Mouse (Mus musculus): ENCODE results near the gene Tdrd7. TPM values are rescaled to one million over a fixed set of nuclear protein-coding genes. Genes with fewer than 3 reads are reported as not detected.

Tdrd7 gene
- polyA plus RNA-seq, 1 experiment from 2014 or later: 5.4 TPM

DNA sequence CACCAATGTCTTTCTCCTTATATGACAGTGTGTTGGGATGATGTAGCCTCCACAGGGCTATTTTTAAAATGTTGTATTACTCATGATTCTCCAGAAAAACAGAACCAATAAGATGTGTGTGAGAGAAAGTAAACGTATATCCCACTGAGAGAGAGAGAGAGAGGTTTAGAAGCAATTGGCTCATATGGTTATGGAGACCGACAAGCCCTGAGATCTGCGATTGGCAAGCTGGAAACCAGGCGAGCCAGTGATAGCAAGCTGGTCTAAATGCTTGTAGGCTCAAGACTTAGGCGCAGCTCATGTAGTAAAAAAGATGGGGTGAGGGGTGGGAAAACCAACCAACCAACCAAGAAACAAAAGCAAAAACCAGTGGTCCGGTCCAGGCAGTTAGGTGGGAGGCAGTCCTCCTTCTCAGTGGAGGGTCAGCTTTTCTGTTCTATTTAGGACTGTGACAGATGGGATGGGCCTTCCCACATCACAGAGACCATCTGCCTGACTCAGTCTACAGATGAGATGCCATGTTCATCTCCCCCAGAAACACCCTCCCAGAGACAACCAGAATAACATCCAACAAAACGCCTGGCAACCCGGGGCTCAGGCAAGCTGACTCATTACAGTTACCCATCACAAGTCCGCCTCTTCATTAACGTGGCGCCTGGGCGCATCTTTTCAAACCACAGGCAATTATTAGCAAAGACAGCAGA, 96.3 kb downstream of the Tdrd7 start:
- Histone ChIP-seq H3K4me3 (no peak overlapping the region), H3K27ac (replicated peaks) (no peak overlapping the region), H3K4me1 (peaks cover 29% of the 10 kb centered on the region), H3K9me3 (peaks cover 5% of the 10 kb centered on the region; the same call in 1 of the 2 replicates), H3K27me3 (replicated peaks; ENCODE audit: low read depth, poor library complexity, severe bottlenecking) (0 out of 2 replicates have a peak, but pooled peaks cover 5% of the 10 kb centered on the region), H3K36me3 (replicated peaks) (no peaks in the 10 kb centered on the region)
- DNase-seq (ENCODE audit: low spot score): no peak
- WGBS: 92% methylated on average over 12 of the region's 12 CpGs

- no peak for DNase-seq (ENCODE audit: low spot score)
- H3K36me3 ChIP-seq (replicated peaks): no peaks in the 10 kb centered on the region
Measured at GRCm38 (mm10) chr4:46063841-46064240, 98.7 kb downstream of the Tdrd7 start.

DNA sequence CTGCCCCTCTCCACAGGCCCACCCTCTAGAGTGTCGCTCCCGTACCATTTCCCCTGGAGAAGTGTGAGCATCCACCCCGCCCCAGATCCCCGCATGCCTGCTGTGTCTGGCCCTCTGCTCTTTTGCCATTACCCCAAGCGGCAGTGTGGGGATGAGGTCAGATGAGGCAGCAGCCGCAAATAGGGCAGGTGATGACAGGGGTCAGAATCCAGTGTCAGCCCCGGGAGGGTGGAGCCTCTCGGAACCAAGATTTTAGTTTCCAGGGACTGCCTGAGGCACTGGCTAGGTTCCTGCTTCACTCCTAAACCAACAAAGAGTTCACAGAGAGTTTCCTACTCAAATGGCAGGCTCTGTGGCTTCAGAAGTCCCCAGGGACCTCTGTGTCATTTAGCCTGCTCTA, 99.1 kb downstream of the Tdrd7 start:
- H3K9me3 ChIP-seq: no peaks in the 10 kb centered on the region
- H3K27me3 ChIP-seq (replicated peaks; ENCODE audit: low read depth, poor library complexity, severe bottlenecking): 0 out of 2 replicates have a peak, but pooled peaks cover 5% of the 10 kb centered on the region
- 27% methylated on average over 8 of the region's 8 CpGs for WGBS
- H3K27ac ChIP-seq (replicated peaks): no peak overlapping the region
- H3K36me3 ChIP-seq (replicated peaks): no peaks in the 10 kb centered on the region
- peaks cover 29% of the 10 kb centered on the region for H3K4me1 ChIP-seq
- H3K4me3 ChIP-seq: no peak overlapping the region
- peak; percentile 19 for DNase-seq (ENCODE audit: low spot score)

More at GRCm38 (mm10) chr4:46063841-46064240, 98.7 kb downstream of the Tdrd7 start:
- 0 out of 2 replicates have a peak, but pooled peaks cover 5% of the 10 kb centered on the region for H3K27me3 ChIP-seq (replicated peaks; ENCODE audit: low read depth, poor library complexity, severe bottlenecking)
- H3K9me3 ChIP-seq: no peaks in the 10 kb centered on the region
- peaks cover 29% of the 10 kb centered on the region for H3K4me1 ChIP-seq
- H3K4me3 ChIP-seq: no peak overlapping the region
- 78% methylated on average over 4 of the region's 4 CpGs for WGBS
- H3K27ac ChIP-seq (replicated peaks): no peak overlapping the region

DNA sequence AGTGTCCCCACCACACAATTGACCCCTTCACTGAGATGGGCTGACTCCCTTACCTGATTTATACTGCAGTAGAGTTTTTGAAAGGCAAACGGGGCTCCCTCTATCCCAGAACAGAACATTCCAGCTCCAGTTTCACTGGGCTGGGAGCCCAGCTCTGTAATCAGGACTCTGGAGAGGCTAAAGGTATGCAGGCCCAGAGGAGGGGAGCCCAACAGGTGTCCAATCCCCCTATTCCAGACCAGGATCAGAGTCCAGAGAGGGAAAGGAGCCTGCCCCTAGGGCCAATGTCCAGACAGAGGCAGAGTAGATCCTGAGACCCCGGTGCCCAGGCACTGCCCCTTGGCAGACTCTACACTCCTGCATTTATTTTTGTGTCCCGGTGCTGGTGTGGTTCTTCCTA, 99.8 kb downstream of the Tdrd7 start:
- WGBS: 72% methylated on average over 3 of the region's 3 CpGs

GRCm38 (mm10) chr4:46065695-46066340, 100.7 kb downstream of the Tdrd7 start:
- peaks cover 29% of the 10 kb centered on the region for H3K4me1 ChIP-seq
- no peak overlapping the region for H3K27ac ChIP-seq (replicated peaks)
- DNase-seq (ENCODE audit: low spot score): no peak
- H3K9me3 ChIP-seq: no peaks in the 10 kb centered on the region
- 74% methylated on average over 8 of the region's 8 CpGs for WGBS
- H3K27me3 ChIP-seq (replicated peaks; ENCODE audit: low read depth, poor library complexity, severe bottlenecking): 0 out of 2 replicates have a peak, but pooled peaks cover 5% of the 10 kb centered on the region
- no peak overlapping the region for H3K4me3 ChIP-seq
- no peaks in the 10 kb centered on the region for H3K36me3 ChIP-seq (replicated peaks)

More for the DNA sequence above, 99.8 kb downstream of the Tdrd7 start:
- DNase-seq (ENCODE audit: low spot score): no peak
- Histone ChIP-seq H3K36me3 (replicated peaks) (no peaks in the 10 kb centered on the region), H3K4me1 (peaks cover 29% of the 10 kb centered on the region), H3K9me3 (no peaks in the 10 kb centered on the region), H3K27ac (replicated peaks) (no peak overlapping the region), H3K4me3 (no peak overlapping the region), H3K27me3 (replicated peaks; ENCODE audit: low read depth, poor library complexity, severe bottlenecking) (0 out of 2 replicates have a peak, but pooled peaks cover 5% of the 10 kb centered on the region)

DNA sequence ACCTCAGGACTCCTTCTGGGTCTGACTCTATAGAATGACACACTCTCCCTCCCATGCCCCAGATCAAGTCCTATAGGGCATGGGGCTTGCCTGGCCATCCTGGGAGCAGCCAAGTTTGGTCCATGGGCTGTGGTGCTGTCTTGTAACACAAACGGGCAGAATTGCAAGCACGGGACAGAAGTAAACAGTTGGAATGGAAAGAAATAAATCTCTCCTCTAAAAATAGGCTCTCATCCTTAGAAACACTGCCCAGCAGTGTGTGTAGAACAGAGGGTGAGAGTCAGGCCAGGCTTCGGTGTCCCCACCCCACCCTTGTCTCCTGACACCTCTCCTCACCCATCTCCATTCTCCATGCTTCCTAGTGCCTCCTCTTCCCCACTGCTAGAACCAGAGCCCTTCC, 102.9 kb downstream of the Tdrd7 start:
- H3K9me3 ChIP-seq: no peaks in the 10 kb centered on the region
- WGBS: 93% methylated on average over 3 of the region's 3 CpGs
- H3K36me3 ChIP-seq (replicated peaks): no peaks in the 10 kb centered on the region
- peaks cover 26% of the 10 kb centered on the region for H3K4me1 ChIP-seq
- H3K27me3 ChIP-seq (replicated peaks; ENCODE audit: low read depth, poor library complexity, severe bottlenecking): 0 out of 2 replicates have a peak, but pooled peaks cover 5% of the 10 kb centered on the region
- H3K4me3 ChIP-seq: no peak overlapping the region
- H3K27ac ChIP-seq (replicated peaks): no peak overlapping the region
- no peak for DNase-seq (ENCODE audit: low spot score)

- H3K36me3 ChIP-seq (replicated peaks): no peaks in the 10 kb centered on the region
- peaks cover 26% of the 10 kb centered on the region for H3K4me1 ChIP-seq
- H3K27me3 ChIP-seq (replicated peaks; ENCODE audit: low read depth, poor library complexity, severe bottlenecking): 0 out of 2 replicates have a peak, but pooled peaks cover 5% of the 10 kb centered on the region
- no peak for DNase-seq (ENCODE audit: low spot score)
- no peak overlapping the region for H3K27ac ChIP-seq (replicated peaks)
- H3K4me3 ChIP-seq: no peak overlapping the region
- 52% methylated on average over 1 of the region's 1 CpGs for WGBS
- H3K9me3 ChIP-seq: no peaks in the 10 kb centered on the region
Measured at GRCm38 (mm10) chr4:46068573-46068972, 103.4 kb downstream of the Tdrd7 start.

DNA sequence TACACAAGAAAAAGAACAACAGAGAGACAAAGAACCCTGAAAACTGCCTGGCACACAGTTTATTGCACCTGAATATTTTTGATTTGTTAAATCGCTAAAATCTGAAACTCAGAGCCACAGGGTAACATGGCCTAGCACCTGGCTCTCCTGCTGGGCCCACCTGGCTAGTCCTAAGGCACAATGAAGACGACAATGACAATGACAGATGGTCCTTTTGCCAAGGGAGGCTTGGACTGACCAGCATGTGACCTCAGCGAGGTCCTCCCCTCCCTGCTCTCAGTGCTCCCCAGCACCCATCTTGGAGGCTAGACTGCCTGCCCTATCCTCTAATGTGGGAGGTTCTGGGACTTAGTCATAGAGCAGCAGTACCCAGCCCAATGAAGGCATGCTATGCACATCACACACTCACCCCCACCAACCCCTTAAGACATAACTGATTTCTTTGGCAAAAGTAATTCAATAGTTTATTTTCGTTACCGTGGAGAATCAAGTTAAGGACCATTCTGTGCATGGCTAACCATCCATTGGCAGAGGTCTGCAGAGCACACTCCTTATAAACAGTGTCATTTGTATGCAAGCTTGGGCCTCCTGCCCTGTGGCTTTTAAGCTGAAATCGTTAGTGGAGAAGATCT, 104.8 kb downstream of the Tdrd7 start:
- no peak overlapping the region for H3K27ac ChIP-seq (replicated peaks)
- DNase-seq (ENCODE audit: low spot score): no peak
- 81% methylated on average over 6 of the region's 6 CpGs for WGBS
- no peaks in the 10 kb centered on the region for H3K36me3 ChIP-seq (replicated peaks)
- 0 out of 2 replicates have a peak, but pooled peaks cover 3% of the 10 kb centered on the region for H3K27me3 ChIP-seq (replicated peaks; ENCODE audit: low read depth, poor library complexity, severe bottlenecking)
- no peak overlapping the region for H3K4me3 ChIP-seq
- peaks cover 12% of the 10 kb centered on the region for H3K4me1 ChIP-seq
- H3K9me3 ChIP-seq: no peaks in the 10 kb centered on the region

- Histone ChIP-seq H3K4me3 (no peak overlapping the region), H3K9me3 (no peaks in the 10 kb centered on the region), H3K36me3 (replicated peaks) (no peaks in the 10 kb centered on the region), H3K27ac (replicated peaks) (no peak overlapping the region), H3K27me3 (replicated peaks; ENCODE audit: low read depth, poor library complexity, severe bottlenecking) (no peaks in the 10 kb centered on the region), H3K4me1 (no peaks in the 10 kb centered on the region)
- no peak for DNase-seq (ENCODE audit: low spot score)
- WGBS: 87% methylated on average over 6 of the region's 6 CpGs
Measured at GRCm38 (mm10) chr4:46072631-46073030, 107.5 kb downstream of the Tdrd7 start.

GRCm38 (mm10) chr4:46073736-46074135, 108.6 kb downstream of the Tdrd7 start:
- 72% methylated on average over 4 of the region's 4 CpGs for WGBS
- no peak overlapping the region for H3K27ac ChIP-seq (replicated peaks)
- H3K27me3 ChIP-seq (replicated peaks; ENCODE audit: low read depth, poor library complexity, severe bottlenecking): no peaks in the 10 kb centered on the region
- DNase-seq (ENCODE audit: low spot score): peak; percentile 24
- no peaks in the 10 kb centered on the region for H3K9me3 ChIP-seq
- H3K4me3 ChIP-seq: no peak overlapping the region
- no peaks in the 10 kb centered on the region for H3K4me1 ChIP-seq
- no peaks in the 10 kb centered on the region for H3K36me3 ChIP-seq (replicated peaks)

- no peak overlapping the region for H3K4me3 ChIP-seq
- WGBS: 81% methylated on average over 3 of the region's 3 CpGs
- H3K9me3 ChIP-seq: no peaks in the 10 kb centered on the region
- no peak for DNase-seq (ENCODE audit: low spot score)
- H3K4me1 ChIP-seq: no peaks in the 10 kb centered on the region
- no peaks in the 10 kb centered on the region for H3K36me3 ChIP-seq (replicated peaks)
- no peak overlapping the region for H3K27ac ChIP-seq (replicated peaks)
- H3K27me3 ChIP-seq (replicated peaks; ENCODE audit: low read depth, poor library complexity, severe bottlenecking): no peaks in the 10 kb centered on the region
Measured at GRCm38 (mm10) chr4:46075664-46076063, 110.5 kb downstream of the Tdrd7 start.

DNA sequence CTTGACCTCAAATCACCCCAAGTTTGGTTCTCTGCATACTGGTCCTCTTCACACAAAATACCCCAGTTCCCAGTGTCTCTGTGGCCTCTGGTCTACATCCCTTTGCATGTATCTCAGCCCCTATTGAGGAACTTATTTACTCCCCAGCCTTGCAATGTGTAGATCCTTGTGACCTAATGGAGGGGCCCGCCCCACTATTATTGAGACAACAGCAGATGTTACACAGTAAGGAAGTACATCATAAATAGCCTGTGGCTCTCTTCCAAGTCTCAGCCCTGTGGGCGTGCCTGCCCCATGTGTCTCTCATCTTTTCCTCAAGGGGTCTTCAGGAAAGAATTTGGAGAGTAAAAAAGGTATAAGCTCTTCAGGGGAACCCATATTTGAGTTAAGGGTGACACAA, 111.8 kb downstream of the Tdrd7 start:
- H3K4me3 ChIP-seq: no peak overlapping the region
- H3K27ac ChIP-seq (replicated peaks): no peak overlapping the region
- no peaks in the 10 kb centered on the region for H3K9me3 ChIP-seq
- H3K27me3 ChIP-seq (replicated peaks; ENCODE audit: low read depth, poor library complexity, severe bottlenecking): no peaks in the 10 kb centered on the region
- H3K36me3 ChIP-seq (replicated peaks): no peaks in the 10 kb centered on the region
- no peaks in the 10 kb centered on the region for H3K4me1 ChIP-seq
- DNase-seq (ENCODE audit: low spot score): no peak
- 83% methylated on average over 2 of the region's 2 CpGs for WGBS

Data from embryonic facial prominence, embryonic 10.5 days (tissue).